Mouse (Mus musculus) kidney, embryonic 14.5 days (tissue): ENCODE data around the gene Gm16503. TPM values are rescaled to one million over a fixed set of nuclear protein-coding genes. Genes with fewer than 3 reads are reported as not detected.
"Not testable (repeated sequence)": the region's sequence is repeated elsewhere in the genome, so short reads cannot be mapped to it uniquely, and the experiment has no call there.

Experiments
- ATAC-seq: fragments of 200-750 bp; cut with Nextera tagmentation; 2 replicates; pipeline ENCODE4 v1.8.0; 2017; ENCODE audit warnings: moderate number of reproducible peaks, mild to moderate bottlenecking, moderate TSS enrichment, moderate library complexity; ENCODE audit not compliant: low FRiP score, low TSS enrichment
- H3K27ac ChIP-seq: fragments of 300-500 bp; sonication (generic); 2 replicates; pipeline ENCODE4 v1.5.1; 2014; ENCODE audit warnings: low read depth, mild to moderate bottlenecking, low read length, moderate library complexity, mixed read lengths
- H3K27me3 ChIP-seq: fragments of 300-500 bp; sonication (generic); 2 replicates; pipeline ENCODE4 v1.6.1; 2014; ENCODE audit warnings: mild to moderate bottlenecking, low read length; ENCODE audit not compliant: control insufficient read depth, insufficient read depth
- H3K36me3 ChIP-seq: fragments of 300-500 bp; sonication (generic); 2 replicates; pipeline ENCODE4 v1.6.1; 2014; ENCODE audit warnings: low read length, mixed read lengths; ENCODE audit not compliant: control insufficient read depth, insufficient read depth
- H3K4me1 ChIP-seq: fragments of 300-500 bp; sonication (generic); 2 replicates; pipeline ENCODE4 v1.6.1; 2014; ENCODE audit warnings: low read length, mixed read lengths; ENCODE audit not compliant: control insufficient read depth, insufficient read depth
- H3K4me2 ChIP-seq: fragments of 300-500 bp; sonication (generic); replicated peaks from 2 replicates; pipeline ENCODE4 v1.6.1; 2014; ENCODE audit warnings: low read depth, mild to moderate bottlenecking, low read length
- H3K4me3 ChIP-seq: fragments of 300-500 bp; sonication (generic); 2 replicates; pipeline ENCODE4 v1.5.1; 2014; ENCODE audit warnings: mild to moderate bottlenecking, low read length
- H3K9ac ChIP-seq: fragments of 300-500 bp; sonication (generic); 2 replicates; pipeline ENCODE4 v1.6.1; 2014; ENCODE audit warnings: low read depth, mild to moderate bottlenecking, low read length, moderate library complexity
- H3K9me3 ChIP-seq: fragments of 300-500 bp; sonication (generic); 2 replicates; pipeline ENCODE4 v1.6.1; 2016; ENCODE audit warnings: low read length; ENCODE audit not compliant: control insufficient read depth
- WGBS: fragments of 180-500 bp; shearing (Covaris S2); extraction: QIAGEN DNeasy Blood & Tissue Kit; methylation state at CpG from one replicate; pipeline ENCODE4 v1.1.7; 2014; 5-methylcytosine and 5-hydroxymethylcytosine counted together
- polyA plus RNA-seq: library from polyadenylated mRNA; unstranded; fragments of >200 nt; fragmentation: Nextera tagmentation; extraction: Ambion mirVana; gene quantifications from 2 replicates; pipeline ENCODE4 v1.2.1, GENCODE M21; 2014

Gm16503 gene
- polyA plus RNA-seq, result 0.50 and 0.72 TPM in 2 replicates

GRCm38 (mm10) chr4:147539918-147540317, at the start of gene Gm16503:
Gene Gm16503, plus strand, starts transcription at chr4:147540218.
- H3K9me3 ChIP-seq, result peaks cover 32% of the 10 kb centered on the region
- H3K27me3 ChIP-seq, H3K27ac ChIP-seq, H3K36me3 ChIP-seq, ATAC-seq, H3K4me2 ChIP-seq, H3K4me3 ChIP-seq, H3K4me1 ChIP-seq, H3K9ac ChIP-seq: not testable (repeated sequence)
- WGBS, result 89% methylated on average over 3 of the region's 3 CpGs

GRCm38 (mm10) chr4:147492117-147492516, 47.9 kb upstream of the Gm16503 start, which contains the start of gene Zfp982:
Gene Zfp982, plus strand, starts transcription at chr4:147492417.
- H3K36me3 ChIP-seq, H3K9ac ChIP-seq, H3K4me1 ChIP-seq, H3K27ac ChIP-seq, H3K4me2 ChIP-seq, H3K4me3 ChIP-seq, ATAC-seq, H3K27me3 ChIP-seq: not testable (repeated sequence)
- 86% methylated on average over 7 of the region's 7 CpGs for WGBS
- H3K9me3 ChIP-seq, result peaks cover 18% of the 10 kb centered on the region

- H3K36me3 ChIP-seq, ATAC-seq, H3K27me3 ChIP-seq, H3K4me2 ChIP-seq, H3K9me3 ChIP-seq, H3K4me3 ChIP-seq, H3K9ac ChIP-seq, H3K4me1 ChIP-seq, H3K27ac ChIP-seq: not testable (repeated sequence)
- WGBS, result 93% methylated on average over 5 of the region's 5 CpGs
These were observed 41.0 kb upstream of the Gm16503 start for GRCm38 (mm10) chr4:147498772-147499613.

- 0 out of 2 replicates have a peak, but pooled peaks cover 3% of the 10 kb centered on the region for H3K36me3 ChIP-seq
- 89% methylated on average over 2 of the region's 2 CpGs for WGBS
These were observed 30.8 kb upstream of the Gm16503 start for GRCm38 (mm10) chr4:147509174-147509573.

GRCm38 (mm10) chr4:147518981-147519380, 21.0 kb upstream of the Gm16503 start:
- no peak overlapping the region for H3K4me2 ChIP-seq
- no peak for ATAC-seq

More at GRCm38 (mm10) chr4:147509174-147509573, 30.8 kb upstream of the Gm16503 start:
- no peak overlapping the region for H3K4me2 ChIP-seq
- peaks cover 23% of the 10 kb centered on the region for H3K9me3 ChIP-seq
- H3K9ac ChIP-seq, result no peak overlapping the region
- H3K27me3 ChIP-seq, result no peaks in the 10 kb centered on the region
- H3K4me3 ChIP-seq, result no peak overlapping the region
- no peak overlapping the region for H3K27ac ChIP-seq
- no peak for ATAC-seq
- H3K4me1 ChIP-seq, result no peaks in the 10 kb centered on the region

GRCm38 (mm10) chr4:147520100-147520499, 19.9 kb upstream of the Gm16503 start:
- Histone ChIP-seq H3K9me3 (peaks cover 49% of the 10 kb centered on the region), H3K9ac (no peak overlapping the region), H3K4me2 (no peak overlapping the region), H3K36me3 (no peaks in the 10 kb centered on the region), H3K4me3 (no peak overlapping the region), H3K4me1 (no peaks in the 10 kb centered on the region), H3K27ac (no peak overlapping the region), H3K27me3 (no peaks in the 10 kb centered on the region)
- ATAC-seq, result 0 out of 2 replicates have a peak, but pooled peaks have one; percentile 20

More at GRCm38 (mm10) chr4:147518981-147519380, 21.0 kb upstream of the Gm16503 start:
- H3K27me3 ChIP-seq, result no peaks in the 10 kb centered on the region
- H3K9ac ChIP-seq, result no peak overlapping the region
- H3K4me3 ChIP-seq, result no peak overlapping the region
- peaks cover 49% of the 10 kb centered on the region for H3K9me3 ChIP-seq
- H3K27ac ChIP-seq, result no peak overlapping the region
- no peaks in the 10 kb centered on the region for H3K36me3 ChIP-seq
- no peaks in the 10 kb centered on the region for H3K4me1 ChIP-seq
- WGBS, result 78% methylated on average over 2 of the region's 2 CpGs

GRCm38 (mm10) chr4:147525125-147525524, 14.9 kb upstream of the Gm16503 start:
- H3K9ac ChIP-seq, result no peak overlapping the region
- no peak for ATAC-seq
- no peak overlapping the region for H3K4me3 ChIP-seq
- no peak overlapping the region for H3K4me2 ChIP-seq
- no peaks in the 10 kb centered on the region for H3K36me3 ChIP-seq
- no peak overlapping the region for H3K27ac ChIP-seq
- no peaks in the 10 kb centered on the region for H3K4me1 ChIP-seq
- no peaks in the 10 kb centered on the region for H3K27me3 ChIP-seq
- peaks cover 45% of the 10 kb centered on the region for H3K9me3 ChIP-seq
- WGBS, result 88% methylated on average over 1 of the region's 1 CpGs

- Histone ChIP-seq H3K4me1 (no peaks in the 10 kb centered on the region), H3K4me2 (no peak overlapping the region), H3K27me3 (no peaks in the 10 kb centered on the region), H3K27ac (no peak overlapping the region), H3K36me3 (no peaks in the 10 kb centered on the region), H3K9ac (no peak overlapping the region), H3K9me3 (peaks cover 26% of the 10 kb centered on the region), H3K4me3 (no peak overlapping the region)
- WGBS, result 72% methylated on average over 1 of the region's 1 CpGs
- no peak for ATAC-seq
These were observed 9.7 kb upstream of the Gm16503 start for GRCm38 (mm10) chr4:147530366-147530765.

GRCm38 (mm10) chr4:147535916-147536315, 4.1 kb upstream of the Gm16503 start:
- ATAC-seq, H3K9ac ChIP-seq, H3K4me2 ChIP-seq, H3K27me3 ChIP-seq, H3K4me1 ChIP-seq, H3K4me3 ChIP-seq, H3K36me3 ChIP-seq, H3K27ac ChIP-seq: not testable (repeated sequence)
- H3K9me3 ChIP-seq, result peaks cover 25% of the 10 kb centered on the region
